Mouse (Mus musculus) cortical plate, adult 2 months (tissue): ENCODE data around the gene Prpf19. TPM values are rescaled to one million over a fixed set of nuclear protein-coding genes. Genes with fewer than 3 reads are reported as not detected.

Experiments
- H3K27ac ChIP-seq: fragments of 200-500 bp; 2 replicates; pipeline ENCODE4 v1.5.1; 2012; ENCODE audit warnings: low read length, control low read depth, inconsistent platforms; ENCODE audit not compliant: insufficient read depth
- H3K4me1 ChIP-seq: fragments of 200-500 bp; 2 replicates; pipeline ENCODE4 v1.6.1; 2011; ENCODE audit warnings: low read length; ENCODE audit not compliant: control insufficient read depth, insufficient read depth
- H3K4me3 ChIP-seq: fragments of 200-500 bp; 2 replicates; pipeline ENCODE4 v1.5.1; 2011; ENCODE audit warnings: mild to moderate bottlenecking, low read length, control low read depth; ENCODE audit not compliant: insufficient read depth
- CTCF ChIP-seq: fragments of 200-500 bp; IDR thresholded peaks from 2 replicates; pipeline ENCODE4 v1.5.1; 2011; ENCODE audit warnings: mild to moderate bottlenecking, control low read depth, low read length; ENCODE audit not compliant: insufficient read depth; ENCODE audit errors: extremely low read depth
- POLR2A ChIP-seq: fragments of 200-500 bp; IDR thresholded peaks from 2 replicates; pipeline ENCODE4 v1.6.1; 2011; ENCODE audit warnings: mild to moderate bottlenecking, low read length, control low read depth; ENCODE audit not compliant: insufficient read depth; ENCODE audit errors: extremely low read depth
- polyA plus RNA-seq: library from polyadenylated mRNA; depleted of rRNA; stranded (reverse); fragments of >200 nt; gene quantifications from 2 replicates; pipeline ENCODE4 v1.2.3, GENCODE M21; 2012; rRNA removed

The Prpf19 gene
- polyA plus RNA-seq: 219 and 221 TPM in 2 replicates

GRCm38 (mm10) chr19:10895016-10895528, at the start of gene Prpf19:
Gene Prpf19, plus strand, starts transcription at chr19:10895231.
- TF ChIP-seq POLR2A: peak; percentile 87
- TF ChIP-seq CTCF: no peak
- Histone ChIP-seq H3K4me1 (peaks cover 5% of the 10 kb centered on the region), H3K4me3 (peak within 1 kb of the TSS; percentile 95)

GRCm38 (mm10) chr19:10845454-10845853, 49.6 kb upstream of the Prpf19 start:
- Histone ChIP-seq H3K4me3 (no peak overlapping the region), H3K27ac (no peak overlapping the region), H3K4me1 (no peaks in the 10 kb centered on the region)
- TF ChIP-seq POLR2A: no peak

More at GRCm38 (mm10) chr19:10895016-10895528, at the start of gene Prpf19:
- H3K27ac ChIP-seq: peak within 1 kb of the TSS; percentile 58

GRCm38 (mm10) chr19:10846150-10846549, 48.9 kb upstream of the Prpf19 start:
- no peak overlapping the region for H3K4me3 ChIP-seq
- no peaks in the 10 kb centered on the region for H3K4me1 ChIP-seq
- TF ChIP-seq POLR2A: no peak
- no peak for TF ChIP-seq CTCF
- H3K27ac ChIP-seq: no peak overlapping the region

- TF ChIP-seq POLR2A (no peak), CTCF (no peak)
- no peak overlapping the region for H3K4me3 ChIP-seq
- no peak overlapping the region for H3K27ac ChIP-seq
- no peaks in the 10 kb centered on the region for H3K4me1 ChIP-seq
Measured at GRCm38 (mm10) chr19:10847311-10848087, 47.5 kb upstream of the Prpf19 start.

- TF ChIP-seq POLR2A (no peak), CTCF (no peak)
- H3K4me1 ChIP-seq: no peaks in the 10 kb centered on the region
- no peak overlapping the region for H3K27ac ChIP-seq
- no peak overlapping the region for H3K4me3 ChIP-seq
Measured at GRCm38 (mm10) chr19:10855422-10855821, 39.6 kb upstream of the Prpf19 start.

- no peak overlapping the region for H3K4me3 ChIP-seq
- TF ChIP-seq CTCF (no peak), POLR2A (no peak)
- no peaks in the 10 kb centered on the region for H3K4me1 ChIP-seq
- H3K27ac ChIP-seq: no peak overlapping the region
Measured at GRCm38 (mm10) chr19:10856520-10856919, 38.5 kb upstream of the Prpf19 start.

- Histone ChIP-seq H3K27ac (no peak overlapping the region), H3K4me3 (no peak overlapping the region)
- TF ChIP-seq POLR2A (no peak), CTCF (no peak)
Measured at GRCm38 (mm10) chr19:10860072-10860497, 34.9 kb upstream of the Prpf19 start.

GRCm38 (mm10) chr19:10866351-10866750, 28.7 kb upstream of the Prpf19 start:
- TF ChIP-seq CTCF: no peak
- no peak for TF ChIP-seq POLR2A
- Histone ChIP-seq H3K27ac (no peak overlapping the region), H3K4me3 (no peak overlapping the region), H3K4me1 (peaks cover 1% of the 10 kb centered on the region; the same call in 1 of the 2 replicates)

More at GRCm38 (mm10) chr19:10860072-10860497, 34.9 kb upstream of the Prpf19 start:
- no peaks in the 10 kb centered on the region for H3K4me1 ChIP-seq

GRCm38 (mm10) chr19:10867946-10868622, 26.9 kb upstream of the Prpf19 start:
- TF ChIP-seq CTCF (no peak), POLR2A (no peak)

More at GRCm38 (mm10) chr19:10867946-10868622, 26.9 kb upstream of the Prpf19 start:
- Histone ChIP-seq H3K4me1 (peaks cover 1% of the 10 kb centered on the region; the same call in 1 of the 2 replicates), H3K27ac (peak overlapping the region; percentile 70; the same call in 1 of the 2 replicates), H3K4me3 (peak overlapping the region; percentile 91)
